ENCODE assay signal across 8 mouse cellular contexts in genomic region chr11:82845415-82846078, GRCm38 (mm10). TPM values are rescaled to one million over a fixed set of nuclear protein-coding genes. Genes with fewer than 3 reads are reported as not detected.
DNase-seq lines count a peak whose midpoint lies in the region; ATAC-seq and TF ChIP-seq lines count a peak whose summit lies in the region.

No protein-coding gene starts in this region.

- peak overlapping the region; percentile 32; the same call in 1 of the 2 replicates for H3K9ac ChIP-seq in embryonic facial prominence, embryonic 13.5 days
- H3K9ac ChIP-seq in neural tube, embryonic 13.5 days = peak overlapping the region; percentile 58

- peak; percentile 13; the same call in 1 of the 2 replicates for TF ChIP-seq CTCF in testis, adult 2 months (IDR thresholded peaks at IDR 0.05; ENCODE audit: control insufficient read depth, insufficient read depth, insufficient replicate concordance, low read depth, low read length)

- no peak for TF ChIP-seq POLR2A in testis, adult 2 months (IDR thresholded peaks at IDR 0.05; ENCODE audit: control insufficient read depth, low read depth, low read length)

- peak overlapping the region; percentile 39; the same call in 1 of the 2 replicates for H3K27ac ChIP-seq in embryonic facial prominence, embryonic 13.5 days
- H3K27ac ChIP-seq in neural tube, embryonic 13.5 days (replicated peaks) = peak overlapping the region; percentile 64
- H3K27ac ChIP-seq in testis, adult 2 months (ENCODE audit: control insufficient read depth, insufficient read depth, low read depth, low read length) = no peak overlapping the region

- DNase-seq in 3134 (ENCODE audit: extremely low read depth, insufficient read length, low spot score) = peak; percentile 80
- DNase-seq in adrenal gland, postnatal 10 days = peak; percentile 87
- DNase-seq in heart, adult 9 months (ENCODE audit: low spot score in 2 of 2) = peak; percentile 73 to 77
- DNase-seq in kidney, postnatal 10 days = peak; percentile 74
- DNase-seq in lung, adult 18-20 months = peak; percentile 63 to 72

- H3K9me3 ChIP-seq in embryonic facial prominence, embryonic 13.5 days = no peaks in the 10 kb centered on the region
- H3K9me3 ChIP-seq in neural tube, embryonic 13.5 days = no peaks in the 10 kb centered on the region

- H3K36me3 ChIP-seq in embryonic facial prominence, embryonic 13.5 days = no peaks in the 10 kb centered on the region
- H3K36me3 ChIP-seq in neural tube, embryonic 13.5 days = no peaks in the 10 kb centered on the region
- no peaks in the 10 kb centered on the region for H3K36me3 ChIP-seq in testis, adult 2 months (ENCODE audit: control insufficient read depth, insufficient read depth, low read length)

- WGBS in embryonic facial prominence, embryonic 13.5 days = 22% methylated on average over 16 of the region's 16 CpGs
- 32% methylated on average over 16 of the region's 16 CpGs for WGBS in neural tube, embryonic 13.5 days

- ATAC-seq in embryonic facial prominence, embryonic 13.5 days (ENCODE audit: insufficient number of reproducible peaks, insufficient read depth, low FRiP score, low TSS enrichment, low read depth) = no peak
- ATAC-seq in neural tube, embryonic 13.5 days (ENCODE audit: low read depth) = peak; percentile 59; the same call in 1 of the 2 replicates

- no peaks in the 10 kb centered on the region for H3K27me3 ChIP-seq in embryonic facial prominence, embryonic 13.5 days
- no peaks in the 10 kb centered on the region for H3K27me3 ChIP-seq in neural tube, embryonic 13.5 days
- no peaks in the 10 kb centered on the region for H3K27me3 ChIP-seq in testis, adult 2 months (ENCODE audit: control insufficient read depth, insufficient read depth, low read length)

- peak overlapping the region; percentile 16 for H3K4me3 ChIP-seq in embryonic facial prominence, embryonic 13.5 days
- H3K4me3 ChIP-seq in neural tube, embryonic 13.5 days = peak overlapping the region; percentile 6; the same call in 1 of the 2 replicates
- H3K4me3 ChIP-seq in testis, adult 2 months (ENCODE audit: control insufficient read depth, low read depth, low read length) = no peak overlapping the region

- H3K4me1 ChIP-seq in embryonic facial prominence, embryonic 13.5 days = peaks cover 20% of the 10 kb centered on the region
- peaks cover 45% of the 10 kb centered on the region for H3K4me1 ChIP-seq in neural tube, embryonic 13.5 days (replicated peaks)
- peaks cover 2% of the 10 kb centered on the region; the same call in 1 of the 2 replicates for H3K4me1 ChIP-seq in testis, adult 2 months (ENCODE audit: control insufficient read depth, insufficient read depth, low read length)

- H3K4me2 ChIP-seq in embryonic facial prominence, embryonic 13.5 days = peak overlapping the region; percentile 47
- H3K4me2 ChIP-seq in neural tube, embryonic 13.5 days = peak overlapping the region; percentile 42

RNA-seq across cellular contexts. Expression of gene Rffl, which starts 25.5 kb away (rescaled TPM):
- total RNA-seq in adrenal gland, postnatal 10 days (2021) = 10 to 100 TPM in 1 of 2 experiments, 1 to 10 TPM in 1; 9.2 to 11.2 TPM
- polyA plus RNA-seq in embryonic facial prominence, embryonic 13.5 days (2015; fragmentation: Nextera tagmentation; extraction: Ambion mirVana) = 10.2 and 11.5 TPM in 2 replicates
- 4.8 and 6.3 TPM in 2 replicates for polyA plus RNA-seq in neural tube, embryonic 13.5 days (2015; fragmentation: Nextera tagmentation; extraction: Ambion mirVana)
- 135 and 143 TPM in 2 replicates for polyA plus RNA-seq in testis, adult 2 months (2012; rRNA removed)

RNA-seq across cellular contexts. Expression of gene Rad51d, which starts 44.9 kb away (rescaled TPM):
- 10 to 100 TPM; 14.8 to 19.3 TPM for total RNA-seq in adrenal gland, postnatal 10 days (2021)
- polyA plus RNA-seq in embryonic facial prominence, embryonic 13.5 days (2015; fragmentation: Nextera tagmentation; extraction: Ambion mirVana) = 11.7 and 12.9 TPM in 2 replicates
- 11.8 and 12.4 TPM in 2 replicates for polyA plus RNA-seq in neural tube, embryonic 13.5 days (2015; fragmentation: Nextera tagmentation; extraction: Ambion mirVana)
- polyA plus RNA-seq in testis, adult 2 months (2012; rRNA removed) = 13.8 and 15.1 TPM in 2 replicates

RNA-seq across cellular contexts. Expression of gene Fndc8, which starts 46.4 kb away (rescaled TPM):
- total RNA-seq in adrenal gland, postnatal 10 days (2021) = under 1 TPM in 1 of 2 experiments, not detected in 1; 0.30 TPM
- polyA plus RNA-seq in embryonic facial prominence, embryonic 13.5 days (2015; fragmentation: Nextera tagmentation; extraction: Ambion mirVana) = 0.15 and 0.32 TPM in 2 replicates
- 0.63 and 0.94 TPM in 2 replicates for polyA plus RNA-seq in neural tube, embryonic 13.5 days (2015; fragmentation: Nextera tagmentation; extraction: Ambion mirVana)
- polyA plus RNA-seq in testis, adult 2 months (2012; rRNA removed) = 134 and 144 TPM in 2 replicates

Comparison
In these comparisons a context has a peak if more than half of its experiments do, and no peak if none do; other contexts are left out.
1. RNA of gene Rffl, which starts 25.5 kb away (polyA plus RNA-seq): 135 to 143 TPM in testis, adult 2 months; 10.2 to 11.5 TPM in embryonic facial prominence, embryonic 13.5 days and 4.8 to 6.3 TPM in neural tube, embryonic 13.5 days; every median in the first group is over 10 times any median in the second.
2. RNA of gene Fndc8, which starts 46.4 kb away (polyA plus RNA-seq): 134 to 144 TPM in testis, adult 2 months; 0.63 to 0.94 TPM in neural tube, embryonic 13.5 days and 0.15 to 0.32 TPM in embryonic facial prominence, embryonic 13.5 days; every median in the first group is over 10 times any median in the second.
3. Peak in every context shown above with its lines, with median percentiles within 50 percentile points of each other: DNase-seq.